Mouse (Mus musculus) cerebellum, adult 9-11 months (tissue): Measurements from ENCODE around the gene Usp44.

Experiments used
- DNase-seq: peaks from one replicate; pipeline ENCODE4 v3.0.0; 2022

The Usp44 gene

DNA sequence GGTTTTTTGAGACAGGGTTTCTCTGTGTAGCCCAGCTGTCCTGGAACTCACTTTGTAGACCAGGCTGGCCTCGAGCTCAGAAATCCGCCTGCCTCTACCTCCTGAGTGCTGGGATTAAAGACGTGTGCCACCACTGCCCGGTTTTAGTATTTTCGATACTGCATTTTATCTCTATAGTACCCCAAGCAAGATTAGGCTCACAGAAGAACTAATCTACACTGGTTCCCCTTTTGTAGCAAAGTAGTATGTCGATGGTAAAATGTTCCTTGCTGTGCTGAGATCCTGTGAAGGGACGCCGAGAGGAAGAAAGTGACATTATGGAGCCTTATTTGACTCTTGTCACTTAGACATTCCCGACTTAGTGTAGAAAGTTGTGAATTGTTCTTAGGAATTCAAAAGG lies 23.8 kb downstream of the Usp44 start:
- no peak for DNase-seq

DNA sequence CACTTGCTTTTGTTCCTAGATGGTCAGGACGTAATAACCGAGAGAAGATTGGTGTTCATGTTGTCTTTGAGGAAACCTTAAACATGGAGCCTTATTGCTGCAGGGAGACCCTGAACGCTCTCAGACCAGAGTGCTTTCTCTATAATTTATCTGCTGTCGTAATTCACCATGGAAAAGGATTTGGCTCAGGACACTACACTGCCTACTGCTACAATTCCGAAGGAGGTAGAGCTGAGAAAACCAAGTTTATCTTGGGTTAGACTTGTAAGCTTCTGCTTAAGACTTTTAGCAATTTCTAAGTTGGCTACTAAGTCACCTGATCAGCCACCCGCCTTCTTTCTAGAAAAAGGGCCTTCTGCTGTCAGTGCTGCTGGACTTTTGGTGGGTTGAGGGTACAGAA lies 24.7 kb downstream of the Usp44 start:
- DNase-seq = no peak

DNA sequence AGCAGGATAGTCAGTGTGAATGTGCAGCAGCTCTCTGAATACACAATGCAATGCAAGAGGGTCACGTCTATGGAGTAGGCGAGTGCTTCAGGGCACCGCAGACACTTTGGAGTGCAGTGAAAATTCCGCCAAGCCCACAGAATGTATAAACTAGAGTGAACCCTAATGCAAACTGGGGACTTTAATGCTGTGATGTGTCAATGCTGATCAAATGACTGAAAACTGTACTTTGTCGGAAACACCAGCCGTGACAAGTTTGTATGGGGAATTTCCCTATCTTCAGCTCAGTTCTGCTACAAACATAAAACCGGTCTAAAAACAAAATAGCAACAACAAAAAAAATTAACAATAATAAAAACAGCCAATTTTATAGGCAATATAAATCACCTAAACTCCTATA lies 37.0 kb downstream of the Usp44 start:
- no peak for DNase-seq

DNA sequence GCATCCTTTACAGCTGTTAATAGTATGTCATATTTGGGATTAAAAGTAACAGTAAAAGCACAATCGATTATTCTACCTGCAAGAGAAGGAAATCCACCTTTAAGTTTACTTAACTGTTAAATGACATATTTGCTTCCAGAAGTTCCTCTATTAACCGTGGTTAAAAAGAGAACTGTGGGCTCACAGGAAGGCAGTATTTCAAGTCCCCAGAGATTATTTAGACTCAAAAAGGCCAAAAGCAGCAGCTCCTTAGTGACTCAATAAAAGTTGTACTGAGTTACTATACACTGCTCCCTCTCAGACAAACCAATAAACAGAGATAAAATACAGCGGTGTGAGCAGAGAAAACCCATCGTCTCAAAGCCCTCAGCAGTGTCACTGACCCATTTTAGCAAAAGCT lies 37.5 kb downstream of the Usp44 start:
- no peak for DNase-seq

DNA sequence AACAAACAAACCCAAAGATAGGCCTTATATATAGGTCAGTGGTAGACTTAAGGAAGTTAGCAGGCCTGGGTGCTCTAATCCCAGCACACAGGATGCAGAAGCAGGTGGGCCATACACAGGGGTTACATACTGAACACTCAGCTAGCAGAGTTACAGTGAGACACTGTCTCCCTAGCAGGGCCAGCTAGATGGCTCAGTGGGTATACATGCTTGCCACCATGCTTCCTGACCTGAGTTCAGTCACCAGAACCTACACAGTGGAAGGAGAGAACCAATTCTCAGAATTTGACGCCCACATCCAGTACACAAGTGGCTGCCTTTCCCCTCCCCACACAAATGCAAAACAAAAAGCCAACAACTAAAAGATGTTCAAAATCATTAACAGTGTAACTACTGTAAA lies 45.4 kb downstream of the Usp44 start:
- DNase-seq = no peak

DNA sequence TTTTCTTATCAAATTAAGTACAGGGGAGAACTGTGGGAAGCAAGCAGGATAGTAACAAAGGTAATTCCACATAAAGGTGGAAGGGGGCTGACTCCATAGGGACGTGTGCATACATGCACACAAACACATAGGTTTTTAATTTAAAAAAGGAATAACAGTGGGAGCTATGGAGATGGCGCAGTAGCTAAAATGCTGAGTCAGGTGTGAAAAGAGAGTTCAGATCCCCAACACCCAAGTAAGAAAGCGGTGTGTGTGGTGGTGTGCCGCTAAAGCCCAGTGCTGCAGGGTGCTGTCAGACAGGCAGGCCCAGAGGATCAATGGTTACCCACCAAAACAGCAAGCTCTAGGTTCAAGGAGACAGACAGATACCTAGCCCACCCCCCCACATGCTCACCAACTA lies 47.4 kb downstream of the Usp44 start:
- DNase-seq = no peak

DNA sequence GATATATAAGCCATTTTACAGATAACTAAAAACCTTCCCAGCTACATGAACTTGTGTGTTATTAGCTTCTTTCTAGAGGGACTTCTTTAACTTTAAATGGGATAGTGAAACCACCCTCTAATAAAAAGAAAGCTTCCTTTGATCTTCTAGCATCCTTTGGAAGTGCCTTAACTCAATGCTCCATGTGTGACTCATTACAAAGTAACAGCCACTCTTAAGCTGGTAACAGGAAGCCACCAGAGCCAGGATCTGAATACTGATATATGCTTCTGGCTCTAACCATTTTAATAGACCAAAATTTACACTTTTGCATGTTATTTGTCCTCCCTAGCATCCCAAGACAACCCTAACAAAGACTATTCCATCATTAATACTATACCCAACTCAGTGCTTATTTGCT lies 50.6 kb downstream of the Usp44 start:
- DNase-seq = no peak

DNA sequence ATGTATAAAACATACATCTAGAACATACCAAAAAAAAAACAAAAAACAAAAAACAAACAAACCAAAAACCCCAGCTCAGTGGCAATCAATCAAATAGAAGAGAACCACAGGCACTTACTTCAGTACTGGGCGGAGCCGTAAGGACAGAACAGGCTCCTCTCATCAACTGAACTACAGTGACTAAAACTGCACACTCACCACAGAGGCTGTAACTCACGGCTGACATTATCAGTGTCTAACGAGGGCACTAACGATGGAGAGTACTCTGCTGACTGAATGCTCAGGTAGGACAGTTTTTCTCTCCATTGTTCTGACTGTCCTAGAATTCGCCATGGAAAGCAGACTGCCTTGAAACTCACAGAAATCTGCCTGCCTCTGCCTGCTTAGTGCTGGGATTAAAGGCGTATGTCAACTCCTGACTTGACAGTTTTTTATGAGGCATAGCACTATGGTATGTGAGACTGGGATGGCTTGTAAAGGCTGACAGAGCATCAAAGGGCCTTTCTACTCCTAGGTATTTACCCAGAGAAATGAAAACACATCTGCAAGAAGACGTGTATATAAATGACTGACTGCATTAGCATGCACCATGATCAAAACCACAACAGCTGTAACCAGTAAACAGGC lies 51.5 kb downstream of the Usp44 start:
- no peak for DNase-seq

DNA sequence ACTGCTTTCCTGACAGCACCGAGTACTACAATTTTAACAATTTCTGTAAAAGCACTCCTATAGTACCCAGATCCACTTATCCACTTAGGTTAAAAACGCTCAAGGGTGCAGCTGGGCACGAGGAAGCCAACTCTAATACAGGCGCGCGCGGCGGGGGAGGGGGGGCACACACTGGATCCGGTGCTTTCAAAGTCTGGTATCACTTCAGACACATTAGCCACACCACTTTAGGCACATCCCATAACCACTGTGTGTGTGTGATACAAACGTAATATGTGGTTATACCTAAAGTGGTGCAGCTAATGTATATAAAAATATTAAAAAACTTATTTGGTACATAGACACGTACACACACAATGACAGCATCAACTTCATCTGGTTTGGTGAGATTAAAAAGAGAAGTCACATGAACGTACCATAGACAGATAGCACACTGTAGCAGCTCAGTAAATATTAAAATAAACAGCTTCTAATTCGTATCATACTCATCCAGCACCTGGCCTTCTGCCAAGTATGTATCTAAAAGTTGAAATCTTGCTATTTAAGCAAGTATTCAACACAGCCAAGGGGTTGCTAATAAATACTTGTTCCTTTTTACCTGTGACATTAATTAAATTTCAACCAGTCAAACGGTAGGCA lies 54.6 kb downstream of the Usp44 start:
- DNase-seq = no peak

DNA sequence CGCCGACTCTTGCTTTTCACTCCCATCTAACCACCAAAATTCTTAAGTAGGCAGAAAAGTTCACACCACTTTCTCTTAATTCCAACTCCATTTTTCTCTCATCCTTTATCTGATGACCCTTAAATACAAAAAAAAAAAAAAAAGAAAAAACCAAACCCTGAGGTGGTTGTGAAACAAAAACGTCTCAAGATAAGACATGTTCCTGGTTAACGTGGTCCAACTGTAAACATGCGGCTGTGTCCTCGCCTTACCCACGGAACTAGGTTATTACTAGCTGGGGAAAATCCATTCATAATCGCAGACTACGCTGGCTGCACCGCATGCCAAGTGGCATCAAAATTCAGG lies 57.2 kb downstream of the Usp44 start:
- DNase-seq = no peak

DNA sequence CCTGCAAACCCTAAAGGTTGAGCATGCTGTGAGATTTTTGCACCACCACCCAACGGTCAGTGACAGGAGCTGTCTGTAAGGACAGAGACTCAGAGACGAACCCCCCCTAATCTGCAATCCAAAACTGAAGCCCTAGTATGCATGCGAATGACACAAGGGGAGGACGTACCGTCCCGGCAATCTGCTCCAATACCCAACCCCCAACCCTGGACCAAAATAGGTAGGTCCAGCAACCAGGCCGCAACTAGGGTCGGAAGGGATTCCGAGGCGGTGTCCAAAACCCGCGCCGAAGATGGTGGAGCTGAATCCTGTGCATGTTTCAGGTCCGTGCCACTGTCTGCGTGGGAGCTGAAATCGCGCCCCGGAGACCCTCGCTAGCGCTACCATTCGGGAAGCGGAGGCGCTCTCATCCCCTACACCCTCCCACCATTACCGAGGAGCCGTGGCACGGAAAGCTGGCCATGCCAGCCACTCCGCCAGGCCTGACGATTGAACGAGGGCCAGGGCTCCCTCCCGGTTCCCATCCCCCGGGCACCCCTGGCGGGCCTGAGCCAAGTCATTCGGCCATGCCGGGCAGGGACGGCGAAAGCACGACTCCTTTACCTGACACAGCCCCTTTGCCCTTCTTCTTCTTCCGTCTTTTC lies 57.7 kb downstream of the Usp44 start:
- DNase-seq = no peak

DNA sequence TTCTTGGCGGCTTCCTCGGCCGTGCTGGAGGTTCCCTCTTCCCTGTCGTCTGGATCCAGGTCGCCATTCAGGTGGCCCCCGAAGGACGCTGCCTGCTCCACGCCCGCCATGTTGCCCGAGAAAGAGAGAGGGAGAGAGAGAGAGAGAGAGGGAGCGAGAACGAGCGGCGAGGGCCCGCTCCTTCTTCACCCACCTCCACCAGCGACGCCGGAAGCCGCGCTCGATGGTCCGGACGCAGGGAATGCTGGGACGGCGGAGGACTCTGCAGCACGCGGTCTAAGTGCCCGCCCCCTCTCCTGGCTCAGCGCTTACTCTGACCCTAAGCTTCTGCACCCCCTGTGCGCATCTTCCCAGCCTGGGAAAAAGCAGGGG lies 58.2 kb downstream of the Usp44 start:
- DNase-seq = peak; percentile 88

DNA sequence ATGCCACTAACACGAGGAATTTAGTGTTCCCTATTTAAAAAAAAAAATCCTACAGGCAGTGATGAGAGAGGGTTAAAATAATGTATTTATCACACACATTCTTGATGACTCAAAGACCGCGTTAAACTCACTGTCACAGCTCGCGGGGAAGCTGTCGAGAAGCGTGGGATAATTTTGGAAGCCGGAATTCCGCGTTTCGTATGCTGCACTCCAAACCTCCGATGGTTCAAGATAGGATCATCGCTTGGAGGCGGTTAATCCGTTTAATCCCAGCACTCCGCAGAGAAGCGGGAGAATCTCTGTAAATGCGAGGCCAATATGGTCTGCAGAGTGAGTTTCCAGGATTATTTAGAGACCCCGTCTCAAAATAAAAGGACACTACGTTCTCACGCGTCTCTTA lies 58.6 kb downstream of the Usp44 start:
- DNase-seq = no peak

DNA sequence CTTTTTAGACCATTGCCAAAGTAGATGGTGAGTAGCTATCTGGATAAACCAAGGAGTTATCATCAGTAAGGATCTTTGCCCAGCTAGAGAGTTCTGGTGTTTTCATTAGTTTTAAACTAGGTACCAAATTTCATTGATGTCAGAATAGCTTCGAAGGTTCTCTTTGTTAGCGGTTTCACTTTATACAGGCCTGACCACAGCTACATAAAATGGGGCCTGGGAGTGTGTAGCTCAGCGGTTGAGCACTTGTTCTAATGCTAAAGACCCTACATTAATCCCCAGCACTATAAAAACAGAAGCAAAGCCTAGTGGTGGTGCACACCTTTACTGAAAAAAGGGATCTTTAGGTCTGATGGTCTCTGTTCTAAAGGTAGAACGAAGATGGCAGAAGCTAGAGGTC lies 59.2 kb downstream of the Usp44 start:
- no peak for DNase-seq

DNA sequence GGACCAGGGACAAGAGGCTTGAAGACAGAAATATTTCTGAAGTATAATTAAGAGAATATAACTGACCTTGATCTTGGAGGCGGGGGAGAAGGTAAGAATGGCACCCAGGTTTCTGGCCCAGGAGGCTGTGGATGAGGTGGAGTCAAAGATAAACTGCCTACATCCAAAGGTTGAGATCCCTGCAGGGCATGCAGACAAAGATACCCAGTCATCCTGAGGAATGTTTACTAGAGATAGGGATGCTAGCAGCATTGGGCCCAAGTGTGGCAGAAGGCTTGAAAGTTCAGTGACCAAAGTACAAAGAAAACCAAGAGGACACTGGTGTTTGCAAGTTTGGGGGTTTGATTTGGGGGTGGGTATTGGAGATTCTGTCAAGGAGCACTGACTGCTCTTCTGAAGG lies 59.7 kb downstream of the Usp44 start:
- DNase-seq = no peak

DNA sequence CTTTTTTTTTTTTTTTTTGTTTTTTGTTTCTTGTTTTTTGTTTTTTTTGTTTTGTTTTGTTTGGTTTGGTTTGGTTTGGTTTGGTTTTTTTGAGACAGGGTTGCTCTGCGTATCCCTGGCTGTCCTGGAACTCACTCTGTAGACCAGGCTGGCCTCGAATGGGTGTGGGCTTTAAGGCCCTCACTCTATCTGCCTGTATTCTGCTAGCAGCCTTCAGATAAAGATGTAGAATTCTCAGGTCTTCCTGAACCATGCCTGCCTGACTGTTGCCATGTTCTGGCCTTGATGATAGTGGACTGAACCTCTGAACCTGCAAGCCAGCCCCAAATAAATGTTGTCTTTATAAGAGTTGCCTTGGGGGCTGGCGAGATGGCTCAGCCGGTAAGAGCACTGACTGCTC lies 61.2 kb downstream of the Usp44 start:
- no peak for DNase-seq

DNA sequence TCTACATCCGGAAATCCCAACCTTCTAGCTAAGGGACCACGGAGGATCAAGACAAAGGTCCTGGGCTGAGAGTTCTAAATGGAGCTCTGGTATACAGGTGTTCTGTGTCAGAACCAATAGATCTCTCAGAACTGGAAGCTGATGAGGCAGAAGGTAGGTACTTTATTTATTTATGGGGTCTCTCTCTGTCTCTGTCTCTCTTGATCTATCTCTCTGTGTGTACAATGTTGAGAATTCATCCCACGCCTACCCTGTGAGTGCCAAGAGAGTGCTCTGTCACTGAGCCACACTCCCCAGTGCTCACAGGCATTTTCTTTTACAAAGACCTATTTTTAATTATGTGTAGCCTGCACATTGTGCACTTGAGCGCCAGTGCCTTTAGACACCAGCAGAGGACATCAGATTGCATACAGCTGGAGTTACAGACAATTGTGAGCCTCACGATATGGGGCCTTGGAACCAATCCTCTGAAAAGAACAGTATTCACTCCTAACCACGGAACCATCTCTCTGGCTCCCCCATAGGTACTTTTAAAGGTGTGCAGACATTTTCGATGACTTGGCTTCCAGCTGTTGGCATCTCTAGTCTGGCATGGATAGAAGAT lies 65.8 kb downstream of the Usp44 start, which contains the start of gene Metap2:
Metap2 (minus strand) TSS at position 51 of the 604 bp plus-strand sequence.
- no peak for DNase-seq

DNA sequence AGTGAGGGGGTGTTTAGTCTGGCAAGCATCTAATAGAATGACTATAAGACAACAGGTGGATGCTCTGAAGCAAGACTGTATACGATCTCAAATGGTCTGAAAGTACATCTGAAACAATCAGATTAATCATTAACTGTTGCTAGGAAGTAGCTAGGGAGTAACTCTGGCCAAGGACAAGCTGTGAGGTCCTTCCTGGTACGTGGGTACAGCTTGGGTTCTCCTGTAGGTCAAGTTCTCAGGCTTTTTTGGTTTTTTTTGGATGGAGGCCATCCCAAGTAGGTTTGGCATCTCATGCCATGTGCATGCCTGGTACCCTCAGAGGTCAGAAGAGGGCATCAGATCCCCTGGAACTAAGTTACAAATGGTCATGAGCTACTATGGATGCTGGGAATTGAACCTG lies 67.9 kb downstream of the Usp44 start:
- no peak for DNase-seq

DNA sequence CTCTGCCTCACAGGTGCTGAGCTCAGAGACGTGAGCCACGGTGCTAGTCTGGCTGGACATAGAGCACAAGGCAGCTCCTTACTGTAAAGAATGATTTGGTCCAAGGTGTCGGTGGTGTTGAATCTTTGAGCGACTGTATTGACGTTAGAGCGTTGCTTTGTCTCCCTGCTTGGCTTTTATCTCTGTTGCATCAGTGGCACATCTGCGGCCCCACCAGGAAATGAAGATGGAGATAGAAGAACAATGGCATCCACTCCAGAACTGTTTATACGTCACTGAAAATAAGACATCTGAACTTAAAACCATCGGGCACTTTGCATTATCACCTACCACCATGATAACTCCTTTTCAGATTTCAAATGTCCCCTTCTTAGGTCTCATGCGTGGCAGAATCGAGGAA lies 68.6 kb downstream of the Usp44 start:
- no peak for DNase-seq

DNA sequence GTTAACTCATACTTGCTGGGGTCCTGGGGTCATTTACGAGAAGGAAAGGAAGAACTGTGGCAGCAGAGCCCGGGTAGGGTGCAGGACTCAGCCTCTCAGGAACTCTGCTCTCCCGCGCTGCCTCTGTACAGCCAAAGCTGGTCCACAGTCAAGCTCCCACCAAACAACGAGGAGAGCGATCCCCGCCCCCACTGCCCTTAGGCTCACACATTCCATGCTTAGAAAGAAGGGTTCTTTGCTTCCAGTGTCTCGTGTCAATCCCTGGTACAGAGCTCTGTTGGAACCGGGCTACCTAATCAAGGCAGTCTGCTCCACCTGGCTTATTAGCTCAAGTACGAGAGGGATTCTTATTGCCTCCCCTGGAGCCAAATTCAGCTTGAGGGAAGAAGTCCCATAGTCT lies 76.0 kb downstream of the Usp44 start:
- DNase-seq = no peak
